Mouse (Mus musculus) left cerebral cortex, postnatal 25 days (tissue): ENCODE measurements around the gene Gm3298. TPM values are rescaled to one million over a fixed set of nuclear protein-coding genes. Genes with fewer than 3 reads are reported as not detected.
"Not testable (repeated sequence)": the region's sequence is repeated elsewhere in the genome, so short reads cannot be mapped to it uniquely, and the experiment has no call there.

Experiments
- DNase-seq, 2 experiments: peaks; one replicate each; pipeline ENCODE4 v3.0.0; 2022; ENCODE audit warnings: low spot score in 2 of 2, mixed read lengths in 1 of 2
- intact Hi-C: fragments of 180-260 bp; cut with DNase I; formaldehyde crosslinking; loops from one replicate; pipeline ENCODE4 v1.15.1; 2025
- total RNA-seq, 2 experiments: library from RNA; stranded (reverse); gene quantifications; 2 replicates each; pipeline ENCODE4 v1.2.3; 2021

The Gm3298 gene
- 1 to 10 TPM in 1 of 2 experiments, not detected in 1; 1.4 TPM for total RNA-seq

GRCm38 (mm10) chr14:5015591-5015990 is at the start of gene Gm3298:
TSS of gene Gm3298 (plus strand) at chr14:5015891.
- intact Hi-C loops, DNase-seq: not testable (repeated sequence)

DNA sequence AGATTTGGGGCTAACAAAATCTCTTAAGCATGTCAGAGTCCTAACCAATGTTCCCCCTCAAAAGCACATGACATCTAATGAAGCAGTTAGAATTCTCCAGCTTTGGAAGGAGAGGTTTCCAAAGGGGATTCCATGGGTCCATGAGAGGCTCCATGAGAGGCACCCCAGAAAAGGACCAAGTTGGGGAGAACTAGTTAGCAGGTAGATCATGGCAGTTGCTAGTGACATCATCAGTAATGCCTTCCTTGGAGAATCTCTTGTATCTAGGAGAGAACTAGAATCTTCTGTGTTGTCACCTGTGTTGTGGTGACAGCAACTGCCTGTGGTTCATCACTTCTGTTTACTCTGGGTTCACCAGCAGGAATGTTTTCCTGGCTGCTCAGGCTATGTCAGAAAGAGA is 32.1 kb upstream of the Gm3298 start, which contains the start of gene Gm8297:
Gene Gm8297, plus strand, starts transcription at position 301 of the 400 bp plus-strand sequence.
- intact Hi-C loops, DNase-seq: not testable (repeated sequence)

DNA sequence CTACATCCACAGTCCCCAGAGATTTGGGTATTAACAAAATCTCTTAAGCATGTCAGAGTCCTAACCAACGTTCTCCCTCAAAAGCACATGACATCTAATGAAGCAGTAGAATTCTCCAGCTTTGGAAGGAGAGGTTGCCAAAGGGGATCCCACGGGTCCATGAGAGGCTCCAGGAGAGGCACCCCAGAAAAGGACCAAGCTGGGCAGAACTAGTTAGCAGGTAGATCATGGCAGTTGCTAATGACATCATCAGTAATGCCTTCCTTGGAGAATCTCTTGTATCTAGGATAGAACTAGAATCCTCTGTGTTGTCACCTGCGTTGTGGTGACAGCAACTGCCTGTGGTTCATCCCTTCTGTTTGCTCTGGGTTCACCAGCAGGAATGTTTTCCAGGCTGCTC is 34.6 kb downstream of the Gm3298 start, which contains the start of gene 4930555G01Rik:
Gene 4930555G01Rik, plus strand, starts transcription at position 301 of the 400 bp plus-strand sequence.
- intact Hi-C loops, DNase-seq: not testable (repeated sequence)

Other genes starting within 250 kb of the Gm3298 start
- not detected for gene Gm9602, start 239.6 kb upstream of the Gm3298 start, total RNA-seq
- not detected for gene Gm3269, start 177.8 kb upstream of the Gm3298 start, total RNA-seq
- not detected for gene Gm3264, start 160.3 kb upstream of the Gm3298 start, total RNA-seq
- gene Gm3278, start 123.5 kb upstream of the Gm3298 start, total RNA-seq = not detected
- gene Gm8297, start 32.0 kb upstream of the Gm3298 start, total RNA-seq = not detected
- gene 4930555G01Rik, start 34.7 kb downstream of the Gm3298 start, total RNA-seq = not detected
- 1 to 10 TPM in 1 of 2 experiments, under 1 TPM in 1; 0.99 to 1.4 TPM for gene Gm8281, start 55.1 kb downstream of the Gm3298 start, total RNA-seq
- not detected for gene Gm8279, start 115.6 kb downstream of the Gm3298 start, total RNA-seq
- gene Gm3317, start 148.6 kb downstream of the Gm3298 start, total RNA-seq = not detected
- not detected for gene Gm8271, start 169.9 kb downstream of the Gm3298 start, total RNA-seq
- gene Gm3526, start 244.7 kb downstream of the Gm3298 start, total RNA-seq = not detected